16 mouse cellular contexts compared by ENCODE assay signal in the genomic region with DNA sequence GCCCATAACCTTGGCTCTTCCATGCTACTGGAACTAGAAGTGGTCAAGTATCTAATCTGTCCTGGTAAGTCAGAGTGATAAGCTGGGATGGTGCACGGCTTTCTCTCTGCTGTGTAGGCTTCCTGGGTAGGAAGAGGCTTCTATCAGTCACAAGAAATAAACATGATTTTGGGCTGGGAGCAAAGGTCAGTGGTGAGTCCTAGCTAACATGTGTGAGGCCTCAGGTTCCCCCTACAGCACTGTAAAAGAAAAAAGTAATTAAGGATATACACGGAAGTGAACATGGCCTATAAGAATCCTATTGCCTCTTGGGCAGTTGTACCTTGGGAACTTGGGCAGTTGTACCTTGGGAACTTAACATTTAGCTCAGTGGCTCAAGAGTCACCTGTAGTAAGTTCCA.
"Had no signal": no experiment of that assay in that cellular context is flagged by ENCODE, and none has a peak within 500 bp of the region (broad histone marks: within the 10 kb centered on the region; RNA-seq: fewer than 3 reads in every experiment).

No protein-coding gene starts in this region.

- H3K27me3 ChIP-seq: midbrain, embryonic 12.5 days; neural tube, embryonic 13.5 days; neural tube, embryonic 15.5 days had no signal

- H3K27ac ChIP-seq: midbrain, embryonic 10.5 days; midbrain, embryonic 12.5 days; neural tube, embryonic 13.5 days; neural tube, embryonic 15.5 days had no signal

- ATAC-seq: midbrain, embryonic 16.5 days had no signal

- H3K4me3 ChIP-seq: midbrain, embryonic 10.5 days; midbrain, embryonic 12.5 days; myocyte; neural tube, embryonic 13.5 days; neural tube, embryonic 15.5 days had no signal

- H3K9ac ChIP-seq: lung, embryonic 14.5 days; midbrain, embryonic 12.5 days; neural tube, embryonic 13.5 days; neural tube, embryonic 15.5 days had no signal

- DNase-seq: lung, adult 18-20 months; lung, embryonic 14.5 days; lung, postnatal 10 days; lung, postnatal 4 days; midbrain, embryonic 14.5 days; right cerebral cortex, postnatal 14 days; spleen, adult 18-20 months; thymus, adult 18-20 months; thymus, postnatal 14 days; thymus, postnatal 36 days had no signal

- H3K4me1 ChIP-seq: midbrain, embryonic 10.5 days; midbrain, embryonic 12.5 days; neural tube, embryonic 13.5 days; neural tube, embryonic 15.5 days had no signal

- H3K4me2 ChIP-seq: lung, embryonic 14.5 days; midbrain, embryonic 12.5 days; neural tube, embryonic 13.5 days; neural tube, embryonic 15.5 days had no signal

- H3K9me3 ChIP-seq: midbrain, embryonic 10.5 days; midbrain, embryonic 12.5 days; neural tube, embryonic 13.5 days; neural tube, embryonic 15.5 days had no signal
